11 mouse cellular contexts compared by ENCODE assay signal in genomic region chr2:4101370-4101769, GRCm38 (mm10).
A peak's percentile ranks its signal among the peaks of the same experiment; 100 is the strongest.
DNase-seq lines count a peak whose midpoint lies in the region.
"Had no signal": no experiment of that assay in that cellular context is flagged by ENCODE, and none has a peak within 500 bp of the region (broad histone marks: within the 10 kb centered on the region; RNA-seq: fewer than 3 reads in every experiment).

No protein-coding gene starts in this region.

- peak; percentile 28 to 39 for DNase-seq in layer of hippocampus, adult 18-20 months (ENCODE audit: low spot score in 2 of 2)
- DNase-seq in layer of hippocampus, adult 9-10 months (ENCODE audit: low spot score) = no peak
- DNase-seq in frontal cortex, adult 2 months (ENCODE audit: extremely low spot score in 1 of 2, low spot score in 1 of 2) = peak; percentile 61 to 73
- DNase-seq in heart, postnatal 14 days = peak; percentile 13 to 15
- DNase-seq in left cerebral cortex, postnatal 4 days = peak; percentile 28
- no peak for DNase-seq in ovary, postnatal 36 days (ENCODE audit: low spot score)
- no peak for DNase-seq in spleen, postnatal 4 days (ENCODE audit: low spot score in 2 of 2)
- DNase-seq: cerebellum, postnatal 25 days; gastrocnemius, postnatal 36 days; kidney, postnatal 10 days; lung, postnatal 14 days had no signal

- intact Hi-C loops in heart, postnatal 14 days (cut with DNase I) = no loop called here
- intact Hi-C loops in left cerebral cortex, postnatal 4 days (cut with DNase I) = no loop called here

Comparison
In these comparisons a context has a peak if more than half of its experiments do, and no peak if none do; other contexts are left out.
1. DNase-seq: peak in layer of hippocampus, adult 18-20 months (2 of 2), frontal cortex, adult 2 months (2 of 2), heart, postnatal 14 days (2 of 2) and left cerebral cortex, postnatal 4 days (single experiment); none in layer of hippocampus, adult 9-10 months (single experiment), ovary, postnatal 36 days (single experiment) and spleen, postnatal 4 days (0 of 2).